Mouse (Mus musculus) midbrain, embryonic 11.5 days (tissue): ENCODE results near the gene Bhlhe40. TPM values are rescaled to one million over a fixed set of nuclear protein-coding genes. Genes with fewer than 3 reads are reported as not detected.

Source experiments
- ATAC-seq: fragments of 200-750 bp; cut with Nextera tagmentation; 2 replicates; pipeline ENCODE4 v1.8.0; 2017; ENCODE audit warnings: moderate TSS enrichment, moderate library complexity; ENCODE audit not compliant: low FRiP score
- DNase-seq: peaks from one replicate; pipeline ENCODE4 v3.0.0; 2015; ENCODE audit warnings: low spot score; ENCODE audit errors: missing footprints
- H3K27ac ChIP-seq: fragments of 300-500 bp; sonication (generic); 2 replicates; pipeline ENCODE4 v1.5.1; 2014; ENCODE audit warnings: low read depth, low read length
- H3K27me3 ChIP-seq: fragments of 300-500 bp; sonication (generic); 2 replicates; pipeline ENCODE4 v1.6.1; 2014; ENCODE audit warnings: mild to moderate bottlenecking, low read length, moderate library complexity, mixed read lengths; ENCODE audit not compliant: control insufficient read depth, insufficient read depth
- H3K36me3 ChIP-seq: fragments of 300-500 bp; sonication (generic); 2 replicates; pipeline ENCODE4 v1.6.1; 2014; ENCODE audit warnings: mild to moderate bottlenecking, low read length, moderate library complexity, mixed read lengths; ENCODE audit not compliant: control insufficient read depth, insufficient read depth
- H3K4me1 ChIP-seq: fragments of 300-500 bp; sonication (generic); 2 replicates; pipeline ENCODE4 v1.6.1; 2014; ENCODE audit warnings: low read length; ENCODE audit not compliant: control insufficient read depth, insufficient read depth
- H3K4me2 ChIP-seq: fragments of 300-500 bp; sonication (generic); 2 replicates; pipeline ENCODE4 v1.6.1; 2014; ENCODE audit warnings: mild to moderate bottlenecking, moderate library complexity
- H3K4me3 ChIP-seq: fragments of 300-500 bp; sonication (generic); 2 replicates; pipeline ENCODE4 v1.5.1; 2014; ENCODE audit warnings: low read depth, low read length
- H3K9ac ChIP-seq: fragments of 300-500 bp; sonication (generic); 2 replicates; pipeline ENCODE4 v1.6.1; 2014; ENCODE audit warnings: low read length
- H3K9me3 ChIP-seq: fragments of 300-500 bp; sonication (generic); 2 replicates; pipeline ENCODE4 v1.6.1; 2016; ENCODE audit warnings: low read length; ENCODE audit not compliant: control insufficient read depth
- WGBS: fragments of 180-500 bp; shearing (Covaris S2); extraction: QIAGEN DNeasy Blood & Tissue Kit; methylation state at CpG from one replicate; pipeline ENCODE4 v1.1.7; 2014; 5-methylcytosine and 5-hydroxymethylcytosine counted together
- polyA plus RNA-seq: library from polyadenylated mRNA; unstranded; fragments of >200 nt; fragmentation: Nextera tagmentation; extraction: Ambion mirVana; gene quantifications from 2 replicates; pipeline ENCODE4 v1.2.1, GENCODE M21; 2014

Gene Bhlhe40
- 1.7 and 2.1 TPM in 2 replicates for polyA plus RNA-seq

- ATAC-seq: peak; percentile 67
- Histone ChIP-seq H3K27ac (peak within 1 kb of the TSS; percentile 67; the same call in 1 of the 2 replicates), H3K4me3 (peak within 1 kb of the TSS; percentile 52), H3K36me3 (no peaks in the 10 kb centered on the region), H3K4me2 (peak within 1 kb of the TSS; percentile 99), H3K4me1 (peaks cover 8% of the 10 kb centered on the region), H3K9me3 (no peaks in the 10 kb centered on the region), H3K9ac (peak within 1 kb of the TSS; percentile 69), H3K27me3 (peaks cover 23% of the 10 kb centered on the region)
- under 1% methylated on average over 34 of the region's 43 CpGs for WGBS
- no peak for DNase-seq
Observed at GRCm38 (mm10) chr6:108660206-108660877, at the start of gene Bhlhe40. Gene Bhlhe40, plus strand, starts transcription at chr6:108660629.

- Histone ChIP-seq H3K27me3 (no peaks in the 10 kb centered on the region), H3K9me3 (no peaks in the 10 kb centered on the region), H3K27ac (no peak overlapping the region), H3K36me3 (no peaks in the 10 kb centered on the region), H3K4me1 (no peaks in the 10 kb centered on the region), H3K4me3 (no peak overlapping the region), H3K4me2 (no peak overlapping the region), H3K9ac (no peak overlapping the region)
- ATAC-seq: no peak
- WGBS: 86% methylated on average over 3 of the region's 3 CpGs
- DNase-seq: no peak
Observed at GRCm38 (mm10) chr6:108611663-108612062, 48.8 kb upstream of the Bhlhe40 start.

DNA sequence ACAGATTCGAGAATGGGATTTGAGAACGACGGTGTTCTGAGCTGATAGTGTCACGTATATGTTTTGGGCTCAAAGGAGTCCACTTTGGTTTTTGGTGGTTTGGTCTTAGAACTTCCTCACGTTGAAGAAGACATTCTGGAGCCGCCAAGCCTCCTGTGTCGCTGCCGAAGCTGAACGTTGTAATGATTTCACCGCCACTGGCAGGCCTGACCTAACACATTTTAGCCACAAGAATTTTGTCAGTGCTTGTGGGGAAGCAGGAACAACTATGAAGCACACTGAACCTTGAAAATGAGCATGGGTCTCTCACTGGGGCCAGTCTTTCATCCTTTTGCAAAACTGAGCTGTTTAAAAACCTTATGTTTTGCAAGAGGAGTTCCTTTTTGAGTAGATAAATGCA, 42.4 kb upstream of the Bhlhe40 start:
- Histone ChIP-seq H3K4me1 (no peaks in the 10 kb centered on the region), H3K9ac (no peak overlapping the region), H3K4me3 (no peak overlapping the region), H3K36me3 (no peaks in the 10 kb centered on the region), H3K4me2 (no peak overlapping the region), H3K27me3 (no peaks in the 10 kb centered on the region), H3K27ac (no peak overlapping the region), H3K9me3 (no peaks in the 10 kb centered on the region)
- DNase-seq (no peak), ATAC-seq (no peak)
- 93% methylated on average over 10 of the region's 10 CpGs for WGBS

DNA sequence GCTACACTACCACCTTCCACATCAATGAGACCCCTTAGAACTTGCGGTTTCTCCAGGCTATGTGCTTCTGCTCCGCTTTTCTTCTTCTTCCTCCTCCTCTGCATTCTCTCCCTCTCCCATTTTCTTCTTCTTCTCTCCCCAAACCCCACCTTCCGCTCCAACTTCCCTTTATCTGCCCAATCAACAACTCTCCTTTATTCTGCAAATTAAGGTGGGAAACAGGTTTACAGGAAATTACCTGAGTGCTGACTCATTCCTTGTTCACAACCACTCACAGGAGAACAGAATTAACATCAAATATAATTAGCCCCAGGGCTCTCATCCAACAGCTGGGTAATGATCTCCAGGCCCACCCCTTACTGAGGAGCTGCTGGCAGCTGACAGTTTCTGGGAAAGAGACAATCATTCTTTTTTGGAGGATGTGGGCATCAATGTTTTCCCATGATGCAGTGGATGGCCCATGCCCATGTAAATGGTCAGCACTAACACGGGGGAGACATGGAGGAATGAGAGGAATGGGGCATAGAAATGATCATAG, 37.3 kb upstream of the Bhlhe40 start:
- H3K4me1 ChIP-seq: no peaks in the 10 kb centered on the region
- 83% methylated on average over 4 of the region's 4 CpGs for WGBS
- no peak overlapping the region for H3K9ac ChIP-seq
- H3K4me2 ChIP-seq: no peak overlapping the region
- H3K9me3 ChIP-seq: no peaks in the 10 kb centered on the region
- no peaks in the 10 kb centered on the region for H3K27me3 ChIP-seq
- no peaks in the 10 kb centered on the region for H3K36me3 ChIP-seq
- H3K4me3 ChIP-seq: no peak overlapping the region
- DNase-seq (no peak), ATAC-seq (no peak)
- H3K27ac ChIP-seq: no peak overlapping the region

GRCm38 (mm10) chr6:108624915-108625314, 35.5 kb upstream of the Bhlhe40 start:
- Histone ChIP-seq H3K27ac (no peak overlapping the region), H3K36me3 (no peaks in the 10 kb centered on the region), H3K4me2 (no peak overlapping the region), H3K4me1 (no peaks in the 10 kb centered on the region), H3K4me3 (no peak overlapping the region), H3K9ac (no peak overlapping the region), H3K27me3 (no peaks in the 10 kb centered on the region), H3K9me3 (no peaks in the 10 kb centered on the region)
- WGBS: 89% methylated on average over 4 of the region's 4 CpGs
- DNase-seq (no peak), ATAC-seq (no peak)

DNA sequence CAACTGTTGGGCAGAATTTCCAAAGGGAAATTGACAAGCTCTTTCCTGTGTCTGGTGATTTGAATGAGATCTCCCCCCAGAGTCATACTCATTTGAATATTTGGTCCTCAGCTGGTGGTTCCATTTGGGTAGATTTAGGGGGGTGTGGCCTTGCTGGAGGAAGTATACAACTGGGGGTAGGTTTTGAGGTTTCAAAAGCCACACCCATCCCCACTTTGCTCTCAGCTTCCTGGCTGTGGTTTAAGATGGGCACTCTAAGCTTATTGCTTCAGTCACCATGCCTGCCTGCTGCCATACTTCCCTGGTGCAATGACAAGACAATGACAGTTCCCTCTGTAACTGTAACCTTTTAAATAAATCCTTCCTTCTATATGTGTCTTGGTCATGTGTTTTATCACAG, 29.7 kb upstream of the Bhlhe40 start:
- Histone ChIP-seq H3K9me3 (no peaks in the 10 kb centered on the region), H3K4me2 (no peak overlapping the region), H3K4me1 (no peaks in the 10 kb centered on the region), H3K27me3 (no peaks in the 10 kb centered on the region), H3K36me3 (no peaks in the 10 kb centered on the region), H3K4me3 (no peak overlapping the region), H3K27ac (no peak overlapping the region), H3K9ac (no peak overlapping the region)
- no peak for ATAC-seq
- DNase-seq: no peak

- no peaks in the 10 kb centered on the region for H3K9me3 ChIP-seq
Observed at GRCm38 (mm10) chr6:108638157-108638833, 22.1 kb upstream of the Bhlhe40 start.

GRCm38 (mm10) chr6:108642020-108642419, 18.4 kb upstream of the Bhlhe40 start:
- Histone ChIP-seq H3K27me3 (no peaks in the 10 kb centered on the region), H3K27ac (no peak overlapping the region), H3K4me3 (no peak overlapping the region), H3K9ac (no peak overlapping the region), H3K9me3 (no peaks in the 10 kb centered on the region), H3K36me3 (no peaks in the 10 kb centered on the region), H3K4me1 (no peaks in the 10 kb centered on the region), H3K4me2 (no peak overlapping the region)
- no peak for DNase-seq
- ATAC-seq: no peak
- WGBS: 65% methylated on average over 7 of the region's 7 CpGs

More at GRCm38 (mm10) chr6:108638157-108638833, 22.1 kb upstream of the Bhlhe40 start:
- no peaks in the 10 kb centered on the region for H3K4me1 ChIP-seq
- no peak for DNase-seq
- no peak overlapping the region for H3K27ac ChIP-seq
- no peak overlapping the region for H3K9ac ChIP-seq
- WGBS: 91% methylated on average over 6 of the region's 6 CpGs
- H3K27me3 ChIP-seq: no peaks in the 10 kb centered on the region
- H3K4me2 ChIP-seq: no peak overlapping the region
- H3K4me3 ChIP-seq: no peak overlapping the region
- ATAC-seq: no peak
- H3K36me3 ChIP-seq: no peaks in the 10 kb centered on the region

GRCm38 (mm10) chr6:108643035-108643434, 17.4 kb upstream of the Bhlhe40 start:
- ATAC-seq (no peak), DNase-seq (no peak)
- Histone ChIP-seq H3K4me3 (no peak overlapping the region), H3K9me3 (no peaks in the 10 kb centered on the region), H3K9ac (no peak overlapping the region), H3K36me3 (no peaks in the 10 kb centered on the region), H3K4me1 (no peaks in the 10 kb centered on the region), H3K4me2 (no peak overlapping the region), H3K27me3 (no peaks in the 10 kb centered on the region), H3K27ac (no peak overlapping the region)
- WGBS: 72% methylated on average over 6 of the region's 6 CpGs
